Mouse (Mus musculus) neural tube, embryonic 12.5 days (tissue): Measurements from ENCODE around the gene Prkd3. TPM values are rescaled to one million over a fixed set of nuclear protein-coding genes. Genes with fewer than 3 reads are reported as not detected.

Experiments
- ATAC-seq: fragments of 200-750 bp; cut with Nextera tagmentation; 2 replicates; pipeline ENCODE4 v1.8.0; 2017; ENCODE audit warnings: low read depth, mild to moderate bottlenecking, moderate TSS enrichment, moderate library complexity; ENCODE audit not compliant: low FRiP score
- H3K27ac ChIP-seq: fragments of 300-500 bp; sonication (generic); 2 replicates; pipeline ENCODE4 v1.5.1; 2016
- H3K27me3 ChIP-seq: fragments of 300-500 bp; sonication (generic); replicated peaks from 2 replicates; pipeline ENCODE4 v1.6.1; 2016; ENCODE audit warnings: mild to moderate bottlenecking
- H3K36me3 ChIP-seq: fragments of 300-500 bp; sonication (generic); 2 replicates; pipeline ENCODE4 v1.6.1; 2016; ENCODE audit warnings: mild to moderate bottlenecking
- H3K4me1 ChIP-seq: fragments of 300-500 bp; sonication (generic); 2 replicates; pipeline ENCODE4 v1.6.1; 2016
- H3K4me2 ChIP-seq: fragments of 300-500 bp; sonication (generic); replicated peaks from 2 replicates; pipeline ENCODE4 v1.6.1; 2016; ENCODE audit warnings: mild to moderate bottlenecking
- H3K4me3 ChIP-seq: fragments of 300-500 bp; sonication (generic); 2 replicates; pipeline ENCODE4 v1.5.1; 2016
- H3K9ac ChIP-seq: fragments of 300-500 bp; sonication (generic); 2 replicates; pipeline ENCODE4 v1.6.1; 2016; ENCODE audit warnings: mild to moderate bottlenecking
- H3K9me3 ChIP-seq: fragments of 300-500 bp; sonication (generic); 2 replicates; pipeline ENCODE4 v1.6.1; 2016; ENCODE audit warnings: mild to moderate bottlenecking
- WGBS: fragments of 180-500 bp; shearing (Covaris S2); methylation state at CpG from one replicate; pipeline ENCODE4 v1.1.7; 2016; 5-methylcytosine and 5-hydroxymethylcytosine counted together
- polyA plus RNA-seq: library from polyadenylated mRNA; unstranded; fragments of >200 nt; fragmentation: Nextera tagmentation; extraction: Ambion mirVana; gene quantifications from 2 replicates; pipeline ENCODE4 v1.2.1, GENCODE M21; 2016

Prkd3 gene
- polyA plus RNA-seq, 1 experiment from 2014 or later = 36.8 TPM

GRCm38 (mm10) chr17:78998130-78998529 lies 22.5 kb downstream of the Prkd3 start:
- 80% methylated on average over 2 of the region's 2 CpGs for WGBS
- H3K27me3 ChIP-seq = no peaks in the 10 kb centered on the region
- H3K4me3 ChIP-seq = no peak overlapping the region
- ATAC-seq = no peak
- no peak overlapping the region for H3K4me2 ChIP-seq
- H3K36me3 ChIP-seq = no peaks in the 10 kb centered on the region
- no peak overlapping the region for H3K27ac ChIP-seq
- no peak overlapping the region for H3K9ac ChIP-seq
- H3K9me3 ChIP-seq = no peaks in the 10 kb centered on the region
- H3K4me1 ChIP-seq = peaks cover 4% of the 10 kb centered on the region; the same call in 1 of the 2 replicates

- H3K9ac ChIP-seq = no peak overlapping the region
- no peak overlapping the region for H3K27ac ChIP-seq
- H3K27me3 ChIP-seq = no peaks in the 10 kb centered on the region
- H3K4me3 ChIP-seq = no peak overlapping the region
- no peaks in the 10 kb centered on the region for H3K9me3 ChIP-seq
- ATAC-seq = no peak
- WGBS = 77% methylated on average over 9 of the region's 9 CpGs
- H3K4me1 ChIP-seq = peaks cover 4% of the 10 kb centered on the region; the same call in 1 of the 2 replicates
- H3K4me2 ChIP-seq = no peak overlapping the region
- H3K36me3 ChIP-seq = no peaks in the 10 kb centered on the region
These were observed 25.4 kb downstream of the Prkd3 start for GRCm38 (mm10) chr17:78994931-78995820.

GRCm38 (mm10) chr17:78994382-78994781 lies 26.2 kb downstream of the Prkd3 start:
- H3K36me3 ChIP-seq = no peaks in the 10 kb centered on the region
- WGBS = 88% methylated on average over 8 of the region's 8 CpGs
- H3K27me3 ChIP-seq = no peaks in the 10 kb centered on the region

GRCm38 (mm10) chr17:78993670-78994069 lies 26.9 kb downstream of the Prkd3 start:
- no peak overlapping the region for H3K9ac ChIP-seq
- 35% methylated on average over 2 of the region's 2 CpGs for WGBS
- H3K4me3 ChIP-seq = no peak overlapping the region
- no peaks in the 10 kb centered on the region for H3K9me3 ChIP-seq
- H3K36me3 ChIP-seq = no peaks in the 10 kb centered on the region
- ATAC-seq = no peak
- peaks cover 4% of the 10 kb centered on the region; the same call in 1 of the 2 replicates for H3K4me1 ChIP-seq
- H3K27ac ChIP-seq = no peak overlapping the region
- H3K27me3 ChIP-seq = no peaks in the 10 kb centered on the region
- H3K4me2 ChIP-seq = no peak overlapping the region

More at GRCm38 (mm10) chr17:78994382-78994781, 26.2 kb downstream of the Prkd3 start:
- no peak overlapping the region for H3K4me2 ChIP-seq
- H3K4me1 ChIP-seq = peaks cover 4% of the 10 kb centered on the region; the same call in 1 of the 2 replicates
- no peak for ATAC-seq
- no peak overlapping the region for H3K4me3 ChIP-seq
- H3K9me3 ChIP-seq = no peaks in the 10 kb centered on the region
- H3K9ac ChIP-seq = no peak overlapping the region
- no peak overlapping the region for H3K27ac ChIP-seq

- Histone ChIP-seq H3K36me3 (no peaks in the 10 kb centered on the region), H3K27me3 (no peaks in the 10 kb centered on the region), H3K4me3 (no peak overlapping the region), H3K27ac (no peak overlapping the region), H3K4me2 (no peak overlapping the region), H3K9ac (no peak overlapping the region), H3K4me1 (peaks cover 4% of the 10 kb centered on the region; the same call in 1 of the 2 replicates), H3K9me3 (no peaks in the 10 kb centered on the region)
- no peak for ATAC-seq
- 77% methylated on average over 9 of the region's 9 CpGs for WGBS
These were observed 28.2 kb downstream of the Prkd3 start for GRCm38 (mm10) chr17:78992303-78993027.

GRCm38 (mm10) chr17:78991549-78991948 lies 29.1 kb downstream of the Prkd3 start:
- Histone ChIP-seq H3K27ac (no peak overlapping the region), H3K27me3 (no peaks in the 10 kb centered on the region), H3K36me3 (no peaks in the 10 kb centered on the region), H3K4me3 (no peak overlapping the region), H3K9me3 (no peaks in the 10 kb centered on the region), H3K9ac (no peak overlapping the region), H3K4me1 (peaks cover 4% of the 10 kb centered on the region; the same call in 1 of the 2 replicates), H3K4me2 (no peak overlapping the region)
- ATAC-seq = no peak
- WGBS = over 99% methylated on average over 2 of the region's 2 CpGs

- WGBS = 87% methylated on average over 8 of the region's 8 CpGs
- Histone ChIP-seq H3K36me3 (no peaks in the 10 kb centered on the region; the same call in 1 of the 2 replicates), H3K27me3 (no peaks in the 10 kb centered on the region), H3K4me3 (no peak overlapping the region), H3K9ac (no peak overlapping the region), H3K4me1 (no peaks in the 10 kb centered on the region), H3K9me3 (no peaks in the 10 kb centered on the region), H3K27ac (no peak overlapping the region), H3K4me2 (no peak overlapping the region)
- no peak for ATAC-seq
These were observed 31.6 kb downstream of the Prkd3 start for GRCm38 (mm10) chr17:78989015-78989414.

GRCm38 (mm10) chr17:78983736-78984135 lies 36.9 kb downstream of the Prkd3 start:
- Histone ChIP-seq H3K36me3 (peaks cover 13% of the 10 kb centered on the region), H3K27ac (no peak overlapping the region), H3K27me3 (no peaks in the 10 kb centered on the region), H3K9me3 (no peaks in the 10 kb centered on the region), H3K4me1 (no peaks in the 10 kb centered on the region), H3K4me3 (no peak overlapping the region), H3K9ac (no peak overlapping the region), H3K4me2 (no peak overlapping the region)
- no peak for ATAC-seq
- 93% methylated on average over 3 of the region's 3 CpGs for WGBS

- Histone ChIP-seq H3K4me1 (no peaks in the 10 kb centered on the region), H3K4me2 (no peak overlapping the region), H3K36me3 (peaks cover 13% of the 10 kb centered on the region), H3K27ac (no peak overlapping the region), H3K9ac (no peak overlapping the region), H3K4me3 (no peak overlapping the region), H3K9me3 (no peaks in the 10 kb centered on the region), H3K27me3 (no peaks in the 10 kb centered on the region)
- WGBS = 95% methylated on average over 8 of the region's 8 CpGs
- no peak for ATAC-seq
These were observed 37.5 kb downstream of the Prkd3 start for GRCm38 (mm10) chr17:78983166-78983565.

GRCm38 (mm10) chr17:78968500-78968899 lies 52.1 kb downstream of the Prkd3 start:
- Histone ChIP-seq H3K27ac (no peak overlapping the region), H3K4me2 (no peak overlapping the region), H3K4me1 (no peaks in the 10 kb centered on the region), H3K9me3 (no peaks in the 10 kb centered on the region), H3K27me3 (no peaks in the 10 kb centered on the region), H3K36me3 (peaks cover 29% of the 10 kb centered on the region), H3K4me3 (no peak overlapping the region), H3K9ac (no peak overlapping the region)
- WGBS = 89% methylated on average over 3 of the region's 3 CpGs
- no peak for ATAC-seq

- H3K4me2 ChIP-seq = no peak overlapping the region
- H3K4me3 ChIP-seq = no peak overlapping the region
- H3K27ac ChIP-seq = no peak overlapping the region
- H3K9ac ChIP-seq = no peak overlapping the region
- H3K9me3 ChIP-seq = no peaks in the 10 kb centered on the region
- WGBS = 95% methylated on average over 11 of the region's 11 CpGs
- H3K27me3 ChIP-seq = no peaks in the 10 kb centered on the region
- peaks cover 28% of the 10 kb centered on the region for H3K36me3 ChIP-seq
- ATAC-seq = no peak
- H3K4me1 ChIP-seq = no peaks in the 10 kb centered on the region
These were observed 54.3 kb downstream of the Prkd3 start for GRCm38 (mm10) chr17:78966092-78966883.

- Histone ChIP-seq H3K4me3 (no peak overlapping the region), H3K36me3 (peaks cover 40% of the 10 kb centered on the region), H3K9me3 (no peaks in the 10 kb centered on the region), H3K27me3 (no peaks in the 10 kb centered on the region), H3K4me2 (no peak overlapping the region), H3K27ac (no peak overlapping the region), H3K9ac (no peak overlapping the region), H3K4me1 (no peaks in the 10 kb centered on the region)
- ATAC-seq = no peak
- 91% methylated on average over 1 of the region's 1 CpGs for WGBS
These were observed 56.2 kb downstream of the Prkd3 start for GRCm38 (mm10) chr17:78964387-78964786.
